Mouse (Mus musculus): ENCODE results near the gene Lmntd1. TPM values are rescaled to one million over a fixed set of nuclear protein-coding genes. Genes with fewer than 3 reads are reported as not detected.

Lmntd1 gene
- polyA plus RNA-seq, 1 experiment from 2014 or later = 0.63 TPM

DNA sequence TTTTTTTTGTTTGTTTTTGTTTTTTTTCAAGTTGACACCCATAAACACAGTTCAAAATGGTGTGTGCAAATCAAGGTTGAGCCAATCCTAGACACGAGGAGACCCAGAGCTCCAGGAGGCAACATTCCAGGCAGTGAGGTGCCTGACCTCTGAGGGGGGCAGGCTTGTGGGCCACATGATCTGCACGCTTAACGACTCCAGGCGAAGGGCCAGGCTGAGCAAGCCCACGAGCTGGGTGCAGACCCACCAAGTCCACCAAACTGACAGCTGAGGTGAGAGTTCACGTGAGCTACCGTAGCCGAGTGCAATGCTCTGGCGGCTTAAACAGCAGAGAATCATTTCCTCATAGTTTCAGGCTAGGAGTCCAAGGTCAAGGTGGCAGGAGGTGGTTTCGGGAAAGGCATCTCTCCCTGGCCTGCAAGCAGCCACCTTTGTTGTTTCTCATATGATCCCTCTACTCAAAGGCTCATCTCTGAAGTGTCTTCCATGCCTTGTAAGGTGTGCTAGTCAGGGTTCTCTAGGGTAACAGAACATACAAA lies 136.7 kb downstream of the Lmntd1 start:
- Histone ChIP-seq H3K27ac (replicated peaks) (no peak overlapping the region), H3K4me3 (replicated peaks) (no peak overlapping the region), H3K36me3 (no peaks in the 10 kb centered on the region), H3K4me1 (peaks cover 12% of the 10 kb centered on the region; the same call in 1 of the 2 replicates), H3K9ac (replicated peaks) (no peak overlapping the region), H3K9me3 (replicated peaks) (no peaks in the 10 kb centered on the region), H3K27me3 (replicated peaks) (no peaks in the 10 kb centered on the region), H3K4me2 (no peak overlapping the region)
- no peak for ATAC-seq (ENCODE audit: low FRiP score)
- WGBS = 70% methylated on average over 10 of the region's 10 CpGs

DNA sequence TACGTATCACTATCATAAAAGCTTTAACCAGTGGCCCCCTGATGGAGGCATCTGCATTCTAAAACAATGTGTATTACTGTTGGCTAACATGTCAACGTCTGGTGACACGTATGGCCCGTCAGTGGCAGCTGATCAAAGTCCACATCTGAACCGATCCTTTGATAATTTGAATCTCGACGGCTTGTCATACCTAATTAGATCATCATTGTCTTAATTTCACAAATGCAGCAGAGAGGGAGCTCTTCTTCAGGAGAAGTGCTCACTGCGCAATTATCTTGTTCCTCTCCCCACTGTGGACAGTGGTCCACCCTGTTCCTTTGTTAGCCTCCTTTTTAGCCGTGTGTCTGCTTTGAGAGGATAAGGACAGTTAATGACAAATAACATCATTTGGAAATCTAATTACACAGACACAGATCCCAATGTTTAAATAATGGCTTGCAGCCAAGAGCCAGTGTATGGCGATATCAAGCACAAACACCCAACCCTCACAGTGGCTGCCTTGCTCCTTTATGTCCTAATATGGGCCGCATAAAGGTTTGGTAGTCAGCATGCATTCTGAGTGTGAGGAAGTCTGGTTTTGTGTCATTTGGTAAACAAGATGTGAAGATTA lies 142.4 kb downstream of the Lmntd1 start:
- no peak overlapping the region for H3K4me2 ChIP-seq
- 42% methylated on average over 11 of the region's 11 CpGs for WGBS
- no peaks in the 10 kb centered on the region for H3K27me3 ChIP-seq (replicated peaks)
- H3K4me3 ChIP-seq (replicated peaks) = no peak overlapping the region
- H3K9me3 ChIP-seq (replicated peaks) = no peaks in the 10 kb centered on the region
- no peak overlapping the region for H3K27ac ChIP-seq (replicated peaks)
- no peaks in the 10 kb centered on the region for H3K36me3 ChIP-seq
- no peak for ATAC-seq (ENCODE audit: low FRiP score)
- H3K4me1 ChIP-seq = peaks cover 16% of the 10 kb centered on the region; the same call in 1 of the 2 replicates
- no peak overlapping the region for H3K9ac ChIP-seq (replicated peaks)

DNA sequence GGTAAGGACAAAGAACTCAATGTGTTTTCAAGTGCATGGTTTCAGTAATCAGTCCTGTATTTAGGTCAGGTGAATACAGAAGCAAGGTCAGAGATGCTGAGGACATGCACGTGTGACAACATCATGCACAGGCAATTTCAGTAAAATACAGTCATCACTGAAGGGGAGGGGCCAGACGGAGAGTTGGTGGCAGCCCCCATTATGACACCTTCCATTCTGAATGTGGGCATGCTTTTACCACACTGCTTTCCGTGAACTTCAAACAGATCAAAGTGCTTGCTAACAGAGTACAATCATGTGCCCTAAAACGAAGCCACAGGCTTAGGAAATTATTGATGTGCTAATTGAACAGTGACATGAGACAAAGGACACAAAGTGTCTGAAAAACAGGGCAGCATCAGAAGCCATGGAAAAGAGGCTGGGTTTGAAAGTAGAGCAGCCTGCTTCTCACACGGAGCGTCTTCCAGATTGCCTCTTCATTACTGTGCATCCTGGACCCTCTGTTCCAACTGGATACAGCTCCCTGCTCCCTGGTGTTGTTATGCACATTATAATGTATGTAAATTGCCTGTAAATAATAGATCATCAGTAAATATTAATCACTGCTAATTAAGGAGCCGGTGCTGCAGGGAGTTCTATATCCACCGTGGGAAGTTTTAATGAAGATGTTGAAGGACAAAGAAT lies 144.7 kb downstream of the Lmntd1 start:
- Histone ChIP-seq H3K9me3 (replicated peaks) (no peaks in the 10 kb centered on the region), H3K4me3 (replicated peaks) (no peak overlapping the region), H3K36me3 (no peaks in the 10 kb centered on the region), H3K4me2 (no peak overlapping the region), H3K27me3 (replicated peaks) (no peaks in the 10 kb centered on the region), H3K27ac (replicated peaks) (no peak overlapping the region), H3K4me1 (peaks cover 16% of the 10 kb centered on the region; the same call in 1 of the 2 replicates), H3K9ac (replicated peaks) (no peak overlapping the region)
- 36% methylated on average over 8 of the region's 8 CpGs for WGBS
- ATAC-seq (ENCODE audit: low FRiP score) = peak; percentile 10; the same call in 1 of the 2 replicates

DNA sequence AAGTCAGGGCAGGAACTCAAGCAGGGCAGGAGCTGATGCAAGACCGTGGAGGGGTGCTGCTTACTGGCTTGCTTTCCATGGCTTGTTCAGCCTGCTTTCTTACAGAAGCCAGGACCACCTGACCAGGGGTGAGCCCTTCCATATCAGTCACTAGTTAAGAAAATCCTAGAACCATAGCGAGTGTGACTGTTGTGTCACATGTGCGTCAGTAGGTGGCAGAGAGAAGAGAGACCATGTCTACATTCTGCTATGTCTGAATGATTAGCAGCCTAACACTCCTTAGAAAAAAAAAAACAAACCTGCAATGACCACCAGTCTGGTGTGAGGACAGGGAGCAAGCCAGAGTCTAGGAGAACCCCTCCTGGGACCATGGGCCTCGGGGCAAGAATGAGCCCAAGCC lies 150.1 kb downstream of the Lmntd1 start:
- H3K27ac ChIP-seq (replicated peaks) = no peak overlapping the region
- no peaks in the 10 kb centered on the region for H3K9me3 ChIP-seq (replicated peaks)
- no peaks in the 10 kb centered on the region for H3K27me3 ChIP-seq (replicated peaks)
- no peaks in the 10 kb centered on the region for H3K36me3 ChIP-seq
- H3K4me2 ChIP-seq = no peak overlapping the region
- no peaks in the 10 kb centered on the region for H3K4me1 ChIP-seq
- H3K9ac ChIP-seq (replicated peaks) = no peak overlapping the region
- no peak overlapping the region for H3K4me3 ChIP-seq (replicated peaks)
- 91% methylated on average over 4 of the region's 4 CpGs for WGBS
- no peak for ATAC-seq (ENCODE audit: low FRiP score)

DNA sequence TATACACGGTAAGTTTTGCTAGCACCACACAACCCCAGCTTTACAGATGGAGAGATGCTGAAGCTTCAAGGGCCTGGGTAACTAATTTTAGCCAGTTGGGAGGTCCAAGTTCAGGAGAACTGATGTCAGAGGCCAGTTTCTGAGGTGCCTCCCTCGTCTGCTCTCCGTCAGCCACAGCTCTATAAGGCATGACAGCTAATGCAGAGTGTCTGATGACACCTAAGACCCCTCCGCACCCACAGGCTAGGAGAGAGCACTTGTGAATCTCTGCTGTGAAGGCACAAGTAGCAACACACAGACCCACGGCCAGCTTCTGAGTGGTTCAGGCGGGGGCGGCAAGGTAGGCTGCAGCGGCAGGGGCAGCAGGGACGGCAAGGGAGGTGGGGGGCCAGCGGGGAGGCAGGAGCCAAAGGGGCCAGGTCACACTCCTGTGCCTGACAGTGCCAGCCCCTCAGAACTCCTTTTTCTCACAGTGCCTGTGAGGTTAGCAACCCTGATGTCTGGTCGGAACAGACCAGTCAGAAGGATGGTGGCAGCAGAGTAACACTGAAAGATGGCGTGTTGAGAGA lies 151.4 kb downstream of the Lmntd1 start:
- Histone ChIP-seq H3K4me3 (replicated peaks) (no peak overlapping the region), H3K9me3 (replicated peaks) (no peaks in the 10 kb centered on the region), H3K27ac (replicated peaks) (no peak overlapping the region), H3K27me3 (replicated peaks) (no peaks in the 10 kb centered on the region), H3K36me3 (no peaks in the 10 kb centered on the region), H3K9ac (replicated peaks) (no peak overlapping the region), H3K4me2 (no peak overlapping the region), H3K4me1 (no peaks in the 10 kb centered on the region)
- 89% methylated on average over 12 of the region's 12 CpGs for WGBS
- ATAC-seq (ENCODE audit: low FRiP score) = no peak

DNA sequence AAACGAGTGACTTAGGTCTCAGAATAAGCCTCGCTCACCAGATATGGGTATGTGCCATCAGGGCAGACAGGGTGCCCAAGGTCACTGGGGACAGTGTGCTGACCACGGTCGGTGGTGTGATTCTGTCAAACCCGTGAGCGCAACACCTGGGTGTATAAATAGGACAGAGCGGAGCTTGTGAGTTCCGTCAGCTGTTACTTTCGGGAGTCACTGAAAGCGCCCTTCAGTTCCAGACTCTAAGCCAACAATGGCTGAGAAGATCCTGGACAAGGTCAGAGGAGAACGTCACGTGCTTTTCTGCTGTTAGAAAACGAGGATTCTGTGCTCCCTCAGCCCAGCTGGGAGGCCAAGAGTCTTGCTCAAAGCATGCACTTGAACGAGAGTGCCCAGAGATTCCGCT lies 157.1 kb downstream of the Lmntd1 start:
- Histone ChIP-seq H3K4me3 (replicated peaks) (no peak overlapping the region), H3K9me3 (replicated peaks) (no peaks in the 10 kb centered on the region), H3K36me3 (no peaks in the 10 kb centered on the region), H3K27ac (replicated peaks) (no peak overlapping the region), H3K9ac (replicated peaks) (no peak overlapping the region), H3K27me3 (replicated peaks) (no peaks in the 10 kb centered on the region), H3K4me1 (no peaks in the 10 kb centered on the region), H3K4me2 (no peak overlapping the region)
- WGBS = 83% methylated on average over 15 of the region's 15 CpGs
- ATAC-seq (ENCODE audit: low FRiP score) = no peak

DNA sequence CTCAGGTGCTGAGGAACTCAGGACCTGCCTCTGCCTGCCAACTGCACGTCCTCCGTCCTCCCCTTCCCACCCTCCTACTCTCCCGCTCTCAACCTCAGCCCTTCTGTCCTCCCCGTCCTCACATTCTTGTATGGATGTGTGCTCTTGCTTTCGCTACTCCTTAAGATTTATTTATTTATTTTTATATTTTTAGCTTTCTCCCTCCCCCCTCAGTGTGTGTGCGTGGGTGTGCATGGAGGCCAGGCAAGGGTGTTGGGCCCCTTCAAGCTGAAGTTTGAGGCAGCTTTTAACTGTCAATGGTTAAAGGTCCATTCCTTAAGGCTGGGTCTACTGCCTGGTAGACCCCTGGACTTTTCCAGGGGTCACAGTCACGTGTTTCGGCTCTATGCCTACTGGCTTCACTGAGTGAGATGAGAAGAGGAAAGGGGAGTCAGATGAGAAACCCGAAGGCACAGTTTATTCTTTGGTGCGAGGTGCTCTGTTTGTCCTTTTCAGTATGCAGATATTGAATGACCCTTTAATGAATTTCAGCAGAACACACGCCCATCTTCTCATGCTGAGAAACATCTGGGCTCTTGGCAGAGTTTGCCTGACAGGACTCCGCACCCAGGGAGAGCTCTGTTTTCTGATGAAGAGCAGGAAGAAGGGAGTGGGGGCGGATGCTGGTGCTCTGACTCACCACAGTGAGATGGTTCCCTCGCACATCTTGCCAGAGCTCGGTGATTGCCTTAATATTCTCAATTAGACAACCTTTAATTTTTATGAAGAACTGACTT lies 163.3 kb downstream of the Lmntd1 start:
- H3K4me1 ChIP-seq = peaks cover 5% of the 10 kb centered on the region
- no peak for ATAC-seq (ENCODE audit: low FRiP score)
- 78% methylated on average over 15 of the region's 15 CpGs for WGBS

DNA sequence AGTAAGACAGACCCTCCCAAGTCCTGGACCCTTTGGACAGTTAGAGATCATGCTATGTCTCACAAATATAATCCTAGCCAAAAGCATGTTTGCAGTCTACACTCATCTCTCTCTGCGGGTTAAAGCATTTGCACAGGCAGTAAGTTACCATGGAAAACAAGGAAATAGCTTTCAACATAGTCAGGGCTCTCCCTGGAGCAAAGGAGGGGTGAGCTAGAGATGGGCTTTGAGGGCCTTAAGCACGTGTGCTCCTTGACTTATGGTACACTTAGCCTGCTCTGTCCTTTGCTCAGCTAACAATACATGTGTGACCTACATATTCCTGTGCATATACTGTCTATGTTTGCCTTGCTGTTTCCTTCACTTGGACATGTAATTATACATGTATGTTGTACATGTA lies 165.8 kb downstream of the Lmntd1 start:
- Histone ChIP-seq H3K4me1 (peaks cover 7% of the 10 kb centered on the region), H3K27ac (replicated peaks) (no peak overlapping the region), H3K4me3 (replicated peaks) (no peak overlapping the region), H3K9ac (replicated peaks) (no peak overlapping the region), H3K4me2 (no peak overlapping the region), H3K27me3 (replicated peaks) (no peaks in the 10 kb centered on the region), H3K36me3 (no peaks in the 10 kb centered on the region), H3K9me3 (replicated peaks) (no peaks in the 10 kb centered on the region)
- 51% methylated on average over 2 of the region's 2 CpGs for WGBS
- no peak for ATAC-seq (ENCODE audit: low FRiP score)

More for the DNA sequence above, 163.3 kb downstream of the Lmntd1 start:
- Histone ChIP-seq H3K4me3 (replicated peaks) (no peak overlapping the region), H3K27me3 (replicated peaks) (no peaks in the 10 kb centered on the region), H3K4me2 (no peak overlapping the region), H3K36me3 (no peaks in the 10 kb centered on the region), H3K9me3 (replicated peaks) (no peaks in the 10 kb centered on the region), H3K27ac (replicated peaks) (no peak overlapping the region), H3K9ac (replicated peaks) (no peak overlapping the region)

DNA sequence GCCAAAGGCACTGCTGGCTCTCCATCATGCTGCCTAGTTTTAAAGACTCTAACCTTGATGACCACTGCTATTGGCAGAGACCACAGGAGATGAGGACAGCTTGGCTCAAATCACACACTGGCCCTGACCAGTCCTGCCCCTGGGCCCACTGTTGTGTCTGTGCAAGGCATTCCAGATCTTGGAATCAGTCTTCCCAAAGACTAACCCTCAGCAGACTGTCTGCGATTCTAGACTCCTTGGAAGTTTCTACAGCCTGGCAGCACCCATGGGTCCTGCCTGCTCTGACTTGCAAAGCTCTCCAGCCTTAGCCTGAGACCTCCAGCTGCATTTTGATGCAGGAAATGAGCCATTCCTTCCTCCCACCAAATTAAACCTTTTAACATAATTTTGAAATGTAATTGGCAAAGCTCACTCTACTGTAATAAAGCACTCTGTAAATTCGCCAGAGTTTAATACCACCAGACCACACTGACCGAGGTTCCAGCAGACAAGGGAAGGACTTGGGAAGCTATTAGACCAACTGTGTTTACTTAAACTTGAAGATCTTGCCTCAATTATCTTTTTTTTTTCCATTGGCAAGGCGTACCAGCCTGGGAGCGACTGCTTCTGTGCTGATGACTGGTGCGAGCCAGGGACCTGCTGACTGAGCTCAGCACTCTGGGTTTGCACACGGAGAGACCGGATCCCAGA lies 168.2 kb downstream of the Lmntd1 start:
- 71% methylated on average over 8 of the region's 8 CpGs for WGBS
- Histone ChIP-seq H3K4me2 (no peak overlapping the region), H3K9me3 (replicated peaks) (no peaks in the 10 kb centered on the region)

DNA sequence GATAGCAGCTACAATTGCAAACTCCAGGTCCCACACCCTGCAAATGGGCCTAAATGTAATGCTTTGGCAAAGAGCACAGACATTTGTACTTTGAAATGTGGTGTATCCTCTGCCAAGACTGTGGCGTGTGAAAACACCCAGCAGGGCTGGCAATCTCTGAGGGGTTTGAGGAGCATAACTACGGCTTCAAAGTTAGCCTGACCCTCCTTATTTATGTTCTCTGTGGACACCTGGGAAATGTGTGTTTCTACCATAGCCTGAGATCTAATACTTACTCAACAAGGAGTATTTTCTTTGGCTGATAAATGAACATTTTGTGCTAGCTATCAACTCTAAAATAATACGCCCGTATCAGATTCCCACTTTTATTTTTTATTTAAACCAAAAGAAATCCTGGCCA lies 168.7 kb downstream of the Lmntd1 start:
- Histone ChIP-seq H3K9me3 (replicated peaks) (no peaks in the 10 kb centered on the region), H3K27ac (replicated peaks) (no peak overlapping the region), H3K4me1 (peaks cover 7% of the 10 kb centered on the region), H3K9ac (replicated peaks) (no peak overlapping the region), H3K4me3 (replicated peaks) (no peak overlapping the region), H3K4me2 (no peak overlapping the region), H3K36me3 (no peaks in the 10 kb centered on the region), H3K27me3 (replicated peaks) (no peaks in the 10 kb centered on the region)
- no peak for ATAC-seq (ENCODE audit: low FRiP score)
- WGBS = 80% methylated on average over 4 of the region's 4 CpGs

More for the DNA sequence above, 168.2 kb downstream of the Lmntd1 start:
- H3K36me3 ChIP-seq = no peaks in the 10 kb centered on the region
- H3K27me3 ChIP-seq (replicated peaks) = no peaks in the 10 kb centered on the region
- peaks cover 7% of the 10 kb centered on the region for H3K4me1 ChIP-seq
- H3K27ac ChIP-seq (replicated peaks) = no peak overlapping the region
- ATAC-seq (ENCODE audit: low FRiP score) = no peak
- no peak overlapping the region for H3K9ac ChIP-seq (replicated peaks)
- no peak overlapping the region for H3K4me3 ChIP-seq (replicated peaks)

DNA sequence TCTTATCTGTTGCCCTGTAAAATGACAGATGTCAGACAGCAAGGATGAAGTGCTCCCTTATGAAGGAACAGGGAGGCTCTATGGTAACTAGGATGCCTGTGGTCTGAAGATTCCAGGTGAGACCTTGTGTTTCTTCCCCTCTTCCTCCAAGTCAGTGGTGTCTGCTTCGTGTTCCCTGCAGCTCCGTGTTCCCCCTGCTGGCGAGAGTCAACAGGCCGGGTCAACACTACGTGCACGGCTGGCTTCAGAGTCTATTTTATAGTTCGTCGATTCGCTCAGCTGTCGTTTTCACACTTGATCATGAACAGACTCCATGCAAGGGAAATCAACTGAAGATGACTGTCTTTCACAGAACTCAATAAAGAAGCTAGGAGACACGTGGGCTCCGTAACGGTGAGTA lies 171.3 kb downstream of the Lmntd1 start:
- Histone ChIP-seq H3K9ac (replicated peaks) (no peak overlapping the region), H3K4me1 (peaks cover 7% of the 10 kb centered on the region; the same call in 1 of the 2 replicates), H3K36me3 (no peaks in the 10 kb centered on the region), H3K9me3 (replicated peaks) (no peaks in the 10 kb centered on the region), H3K4me3 (replicated peaks) (no peak overlapping the region), H3K27ac (replicated peaks) (no peak overlapping the region), H3K4me2 (no peak overlapping the region), H3K27me3 (replicated peaks) (no peaks in the 10 kb centered on the region)
- 49% methylated on average over 13 of the region's 13 CpGs for WGBS
- no peak for ATAC-seq (ENCODE audit: low FRiP score)

Data from neural tube, embryonic 15.5 days (tissue).